Mouse (Mus musculus) embryonic stem cell, embryonic (primary cell): ENCODE results near the gene Synj1.

ENCODE experiments used
- CTCF ChIA-PET, 4 experiments: fragments of 300-600 bp in 2 of 4; fragments of 350-600 bp in 2 of 4; sonication (Branson Sonifier 250); formaldehyde crosslinking; loops; one replicate each; lab custom pipeline; 2022; ENCODE audit warnings: inconsistent platforms in 2 of 4; lab: Charles Lee
- POLR2A ChIA-PET, 4 experiments: fragments of 300-600 bp in 2 of 4; fragments of 350-600 bp in 2 of 4; sonication (Branson Sonifier 250); formaldehyde crosslinking; loops; one replicate each; lab custom pipeline; 2022; ENCODE audit warnings: antibody characterized with exemption in 4 of 4, inconsistent platforms in 1 of 4; lab: Charles Lee

The Synj1 gene

GRCm38 (mm10) chr16:91011021-91011683 is at the start of gene Synj1:
Gene Synj1 (minus strand): TSS chr16:91011308.
- ChIA-PET POLR2A (interaction anchor here (0.5 to 3.3 kb wide), 34 partner anchors 9 to 867 kb away, joined by 3 to 21 read pairs (median 4); partner anchors contain the start of genes Cfap298 (in 3 of the 4), Paxbp1 (in 2 of the 4), Eva1c (in 1 of the 4) and Gart (in 1 of the 4)), CTCF (interaction anchor here (0.6 to 2.5 kb wide), 12 partner anchors 8 to 186 kb away, joined by 3 to 8 read pairs (median 4); partner anchors contain the start of gene Paxbp1 (in 2 of the 4))

DNA sequence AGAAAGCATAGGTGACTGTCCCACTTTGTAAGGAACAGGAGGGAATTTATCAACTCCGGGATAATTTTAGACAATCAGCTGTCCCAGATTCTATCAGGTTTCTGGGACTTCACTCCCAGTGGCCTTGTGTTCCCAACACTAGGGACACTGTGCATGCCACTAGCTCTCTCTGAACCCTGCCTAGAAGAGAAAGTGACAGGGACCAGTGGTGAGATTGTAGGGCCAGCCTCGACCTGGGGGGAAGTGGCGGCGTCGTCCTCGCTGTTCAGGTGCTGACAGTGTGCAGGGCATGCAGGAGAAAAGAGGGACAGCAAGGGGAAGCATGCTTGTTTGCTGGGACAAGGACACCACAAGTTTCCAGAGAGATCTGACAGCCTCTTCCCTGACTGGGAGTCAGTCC is 46.6 kb upstream of the Synj1 start:
- POLR2A ChIA-PET: interaction anchor here in 1 of 4 experiments (0.5 kb wide), 1 partner anchor 351 kb away, joined by 4 read pairs; no protein-coding TSS in a partner anchor
- CTCF ChIA-PET: no interaction called here

DNA sequence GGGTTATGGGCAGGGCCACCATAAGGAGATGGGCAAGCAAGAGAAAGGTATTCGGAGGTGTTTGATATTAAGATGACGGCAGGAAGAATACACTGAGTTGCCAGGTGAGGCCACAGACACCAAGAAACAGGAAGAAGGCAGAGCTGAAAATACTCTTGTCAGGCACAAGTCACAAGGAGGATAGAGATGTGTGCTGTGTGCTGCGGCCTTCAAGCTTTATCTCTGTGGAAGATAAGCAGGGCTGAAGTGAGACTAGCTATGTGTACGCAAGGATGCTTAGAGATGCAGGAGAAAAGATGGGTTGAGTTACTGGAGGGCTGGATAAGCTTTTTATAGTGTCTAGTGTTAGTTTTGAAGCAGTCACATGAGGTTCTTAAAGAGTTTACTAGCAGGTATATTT is 46.2 kb upstream of the Synj1 start:
- ChIA-PET POLR2A (interaction anchor here in 2 of 4 experiments (0.5 to 1.6 kb wide), 2 partner anchors 13 to 352 kb away, joined by 4 to 8 read pairs; partner anchors contain the start of gene Paxbp1 (in 1 of the 2)), CTCF (no interaction called here)

DNA sequence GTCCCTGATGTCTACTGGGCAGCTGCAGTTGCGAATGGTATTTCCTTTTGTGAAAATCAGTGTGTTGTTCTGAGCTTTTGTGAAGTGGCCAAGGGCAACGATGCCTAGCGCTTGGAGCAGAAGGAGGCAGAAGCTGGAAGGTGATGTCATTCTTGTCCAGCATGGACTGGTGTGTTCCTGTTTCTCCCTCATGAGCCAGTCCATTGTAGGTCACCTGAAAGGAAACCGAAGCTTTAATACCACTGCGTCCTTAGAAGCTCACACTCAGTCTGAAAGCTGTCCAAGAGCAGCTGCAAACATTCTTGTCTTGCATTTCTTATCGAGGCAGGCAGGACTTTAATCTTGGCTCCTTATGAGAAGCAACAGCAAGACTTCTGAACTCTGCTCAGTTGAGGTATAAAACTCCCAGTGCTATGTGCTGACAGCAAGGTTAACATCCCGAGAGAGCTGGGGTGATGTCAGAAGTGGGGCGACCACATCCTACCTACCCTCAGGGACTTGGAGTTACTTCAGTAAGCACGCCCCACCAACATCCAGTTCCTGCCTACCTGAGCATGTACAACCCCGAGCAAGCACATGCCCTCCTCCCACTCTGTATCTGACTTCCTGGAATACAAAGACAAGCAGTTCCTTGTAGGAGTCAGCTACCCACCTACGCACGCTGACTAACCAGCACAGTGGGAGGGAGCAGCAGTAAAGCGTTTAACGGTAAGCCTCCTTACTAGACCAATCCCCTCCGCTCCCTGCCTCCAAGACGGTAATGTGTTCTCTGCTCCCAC is 45.1 kb upstream of the Synj1 start:
- ChIA-PET CTCF (interaction anchor here in 3 of 4 experiments (0.6 to 1.5 kb wide), 4 partner anchors 12 to 639 kb away, joined by 3 to 4 read pairs (median 4); no protein-coding TSS in a partner anchor), POLR2A (interaction anchor here in 3 of 4 experiments (0.5 to 1.6 kb wide), 5 partner anchors 10 to 13 kb away, joined by 3 to 8 read pairs (median 3); partner anchors contain the start of gene Paxbp1 (in 1 of the 3))

GRCm38 (mm10) chr16:91055150-91055549 is 44.0 kb upstream of the Synj1 start:
- CTCF ChIA-PET: interaction anchor here in 2 of 4 experiments (0.6 to 1.5 kb wide), 3 partner anchors 11 to 32 kb away, joined by 3 to 4 read pairs (median 3); partner anchors contain the start of gene Paxbp1 (in 1 of the 2)
- POLR2A ChIA-PET: interaction anchor here in 2 of 4 experiments (1.0 to 1.4 kb wide), 2 partner anchors 9 to 120 kb away, joined by 3 read pairs; partner anchors contain the start of gene Cfap298 (in 1 of the 2)

DNA sequence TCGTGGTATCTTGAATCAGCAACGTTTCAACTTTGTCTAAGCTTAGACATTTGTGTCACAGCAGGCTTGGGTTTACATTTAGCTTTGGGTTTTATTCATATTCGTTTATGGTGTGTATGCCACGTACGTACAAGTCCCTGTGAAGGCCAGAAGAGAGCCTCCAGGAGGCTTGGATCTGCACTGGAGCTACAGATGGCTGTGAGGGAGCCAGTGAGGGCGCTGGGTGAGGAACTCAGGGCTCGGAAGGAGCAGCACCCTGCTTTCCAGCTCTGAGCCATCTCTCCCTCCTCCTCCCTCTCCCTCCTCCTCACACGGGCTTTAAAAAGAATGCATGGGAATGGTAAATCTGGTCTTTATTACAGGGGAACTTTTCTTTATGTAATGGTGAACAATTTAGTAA is 42.5 kb upstream of the Synj1 start:
- CTCF ChIA-PET: no interaction called here
- POLR2A ChIA-PET: no interaction called here

DNA sequence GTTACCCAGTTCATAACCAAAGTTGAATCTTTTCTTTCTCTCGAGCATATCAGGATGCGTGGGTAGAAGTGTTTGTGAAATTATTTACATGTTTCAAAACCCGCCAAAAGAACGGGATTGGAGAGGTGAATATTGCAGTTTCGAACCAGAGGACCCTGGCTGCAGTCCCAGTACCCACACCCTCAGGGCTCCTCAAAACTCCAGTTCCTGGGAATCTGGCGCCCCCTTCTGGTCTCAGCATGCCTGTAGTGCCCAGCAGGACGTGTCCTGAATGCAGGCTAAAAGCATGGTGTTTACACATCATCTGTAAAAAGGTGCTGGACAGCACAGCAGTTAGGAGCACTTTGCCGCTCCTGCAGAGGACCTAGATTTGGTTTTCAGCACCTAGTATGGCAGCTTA is 34.4 kb upstream of the Synj1 start:
- ChIA-PET POLR2A (interaction anchor here in 2 of 4 experiments (2.2 to 3.2 kb wide), 2 partner anchors 17 to 35 kb away, joined by 13 to 29 read pairs; partner anchors contain the start of gene Synj1 (in 1 of the 2)), CTCF (interaction anchor here in 2 of 4 experiments (0.7 to 1.5 kb wide), 4 partner anchors 17 to 333 kb away, joined by 3 to 6 read pairs (median 4); partner anchors contain the start of genes Eva1c (in 1 of the 2) and Synj1 (in 1 of the 2))

- ChIA-PET CTCF (interaction anchor here (0.5 to 1.5 kb wide), 19 partner anchors 10 to 332 kb away, joined by 3 to 10 read pairs (median 4); partner anchors contain the start of genes Synj1 (in 3 of the 4), Cfap298 (in 1 of the 4) and Eva1c (in 1 of the 4)), POLR2A (interaction anchor here in 3 of 4 experiments (0.5 to 3.2 kb wide), 28 partner anchors 8 to 824 kb away, joined by 3 to 29 read pairs (median 4); partner anchors contain the start of genes Cfap298 (in 2 of the 3), Mis18a (in 1 of the 3) and Synj1 (in 1 of the 3))
These were observed 33.4 kb upstream of the Synj1 start, which contains the start of gene Paxbp1 for GRCm38 (mm10) chr16:91044270-91045182. Gene Paxbp1 (minus strand): TSS chr16:91044543.

- ChIA-PET POLR2A (interaction anchor here in 3 of 4 experiments (0.6 to 3.2 kb wide), 25 partner anchors 8 to 823 kb away, joined by 3 to 29 read pairs (median 4); partner anchors contain the start of genes Cfap298 (in 2 of the 3), Mis18a (in 1 of the 3) and Synj1 (in 1 of the 3)), CTCF (interaction anchor here in 3 of 4 experiments (0.5 to 1.5 kb wide), 16 partner anchors 11 to 331 kb away, joined by 3 to 10 read pairs (median 4); partner anchors contain the start of genes Synj1 (in 2 of the 3), Cfap298 (in 1 of the 3) and Eva1c (in 1 of the 3))
These were observed 32.5 kb upstream of the Synj1 start for GRCm38 (mm10) chr16:91043461-91044248.

GRCm38 (mm10) chr16:91042640-91043039 is 31.5 kb upstream of the Synj1 start:
- CTCF ChIA-PET: interaction anchor here in 1 of 4 experiments (0.7 kb wide), 1 partner anchor 43 kb away, joined by 4 read pairs; no protein-coding TSS in a partner anchor
- POLR2A ChIA-PET: interaction anchor here in 2 of 4 experiments (1.1 to 2.3 kb wide), 4 partner anchors 9 to 422 kb away, joined by 3 to 5 read pairs (median 4); partner anchors contain the start of gene Cfap298 (in 1 of the 2)

DNA sequence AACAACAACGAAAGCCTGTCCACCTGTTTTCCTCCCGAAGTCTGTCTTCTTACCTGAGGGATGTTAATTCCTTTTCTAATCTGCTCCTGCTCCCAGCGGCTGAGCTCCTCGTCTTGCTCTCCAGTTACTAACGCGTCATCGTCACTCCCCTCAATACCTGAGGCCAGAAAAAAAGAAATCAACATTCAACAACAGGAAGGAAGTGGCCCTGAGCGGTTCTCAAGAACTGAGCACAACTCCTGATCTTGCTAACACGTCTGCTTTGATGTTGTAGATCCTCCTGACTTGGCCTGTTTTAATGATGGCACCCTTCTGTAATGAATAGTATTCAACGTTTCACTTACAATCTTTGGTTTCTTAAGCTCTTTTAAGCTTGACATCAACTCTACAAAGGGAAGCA is 24.8 kb upstream of the Synj1 start:
- POLR2A ChIA-PET: interaction anchor here in 2 of 4 experiments (0.6 to 2.2 kb wide), 8 partner anchors 8 to 743 kb away, joined by 3 to 9 read pairs (median 4); partner anchors contain the start of genes Paxbp1 (in 2 of the 2) and Synj1 (in 1 of the 2)
- CTCF ChIA-PET: interaction anchor here in 2 of 4 experiments (0.5 to 1.6 kb wide), 2 partner anchors 12 to 54 kb away, joined by 3 to 6 read pairs; no protein-coding TSS in a partner anchor

DNA sequence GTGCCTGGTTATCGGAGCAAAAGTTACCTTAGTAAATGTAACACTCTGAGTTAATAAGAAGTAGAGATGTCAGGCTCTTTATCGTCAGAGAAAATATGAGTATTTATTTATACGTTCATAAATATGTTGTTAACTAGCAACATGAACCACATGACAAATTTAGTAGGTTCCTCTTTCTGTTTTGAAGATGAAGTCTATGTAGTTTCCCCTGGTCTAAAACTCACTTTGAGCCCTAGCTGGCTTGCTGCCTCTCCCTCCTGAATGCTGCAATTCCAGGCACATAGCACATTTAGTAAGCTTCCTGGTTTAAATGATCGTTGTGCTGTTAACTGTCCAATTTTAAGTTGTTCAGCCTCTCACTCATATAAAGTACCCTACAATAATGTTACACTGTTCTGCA is 19.6 kb upstream of the Synj1 start:
- POLR2A ChIA-PET: interaction anchor here in 2 of 4 experiments (1.3 to 1.7 kb wide), 3 partner anchors 13 to 96 kb away, joined by 3 to 4 read pairs (median 4); partner anchors contain the start of genes Cfap298 (in 2 of the 2) and Paxbp1 (in 1 of the 2)
- CTCF ChIA-PET: interaction anchor here in 1 of 4 experiments (0.6 kb wide), 1 partner anchor 9 kb away, joined by 3 read pairs; no protein-coding TSS in a partner anchor

DNA sequence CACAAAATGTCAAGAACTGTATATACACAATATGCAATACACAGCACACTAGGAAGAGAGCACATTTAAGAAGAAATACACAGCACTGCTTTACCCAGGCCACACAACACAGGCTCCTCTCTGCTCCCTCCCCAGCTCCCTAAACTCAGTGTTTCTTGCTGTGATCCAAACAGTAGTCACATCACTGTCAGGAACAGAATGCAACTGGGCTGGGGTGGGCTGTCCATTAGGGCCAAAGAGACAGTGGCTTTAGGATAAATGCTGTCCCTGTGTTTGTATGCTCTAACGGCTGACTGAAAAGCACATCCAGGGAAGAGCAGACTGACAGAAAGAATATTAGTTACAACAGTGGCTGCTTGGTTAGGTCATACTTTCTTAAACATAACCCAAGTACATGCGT is 18.8 kb upstream of the Synj1 start:
- CTCF ChIA-PET: no interaction called here
- POLR2A ChIA-PET: interaction anchor here (0.8 to 4.8 kb wide), 17 partner anchors 9 to 601 kb away, joined by 3 to 29 read pairs (median 4); partner anchors contain the start of genes Paxbp1 (in 3 of the 4), Synj1 (in 3 of the 4) and Cfap298 (in 2 of the 4)

DNA sequence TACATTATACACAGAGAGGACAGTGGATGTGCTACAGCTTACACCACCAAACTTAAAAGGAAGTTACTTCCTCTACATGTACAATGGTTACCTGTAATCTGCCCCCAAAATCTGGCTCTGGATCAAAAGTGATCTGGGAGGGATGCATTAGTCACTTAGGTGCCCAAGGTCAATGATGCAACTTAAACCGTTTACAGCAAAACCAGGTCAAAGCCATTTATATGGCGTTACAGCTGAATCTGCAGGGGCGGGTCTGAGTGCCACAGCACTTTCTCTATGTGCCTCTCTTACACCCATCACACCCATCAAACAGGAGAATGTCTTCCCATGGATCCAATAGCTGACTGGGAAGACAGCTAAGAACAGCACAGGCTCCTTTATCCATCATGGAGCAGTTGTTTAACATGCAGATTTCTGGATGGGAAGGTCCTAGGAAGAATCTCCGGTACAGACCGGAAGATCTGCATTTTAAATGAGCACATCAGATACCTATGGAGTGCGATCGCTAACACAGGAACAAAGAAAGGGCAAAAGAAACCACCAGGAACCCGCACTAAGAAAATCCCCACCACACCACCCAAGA is 18.1 kb upstream of the Synj1 start:
- ChIA-PET POLR2A (interaction anchor here (0.5 to 4.8 kb wide), 24 partner anchors 8 to 758 kb away, joined by 3 to 29 read pairs (median 4); partner anchors contain the start of genes Paxbp1 (in 3 of the 4), Synj1 (in 3 of the 4) and Cfap298 (in 2 of the 4)), CTCF (interaction anchor here in 2 of 4 experiments (0.7 to 1.9 kb wide), 2 partner anchors 15 to 16 kb away, joined by 3 to 5 read pairs; partner anchors contain the start of gene Paxbp1 (in 1 of the 2))
